Mouse (Mus musculus): ENCODE data around the gene Pdk2. TPM values are rescaled to one million over a fixed set of nuclear protein-coding genes. Genes with fewer than 3 reads are reported as not detected.
"Not testable (repeated sequence)": the region's sequence is repeated elsewhere in the genome, so short reads cannot be mapped to it uniquely, and the experiment has no call there.

Gene Pdk2
- polyA plus RNA-seq, 1 experiment from 2014 or later, result 9.7 TPM

- H3K27me3 ChIP-seq (ENCODE audit: low read depth, poor library complexity, severe bottlenecking), result peaks cover 25% of the 10 kb centered on the region
- no peak overlapping the region for H3K4me3 ChIP-seq
- no peaks in the 10 kb centered on the region for H3K9me3 ChIP-seq (replicated peaks)
- DNase-seq (ENCODE audit: low spot score), result no peak
- peak overlapping the region; percentile 33 for H3K27ac ChIP-seq (replicated peaks)
- WGBS, result 83% methylated on average over 3 of the region's 3 CpGs
- peaks cover 78% of the 10 kb centered on the region for H3K36me3 ChIP-seq
- peaks cover 36% of the 10 kb centered on the region for H3K4me1 ChIP-seq
Measured at GRCm38 (mm10) chr11:95015484-95015883, 25.7 kb downstream of the Pdk2 start.

GRCm38 (mm10) chr11:95012487-95012886, 28.7 kb downstream of the Pdk2 start:
- Histone ChIP-seq H3K9me3 (replicated peaks) (no peaks in the 10 kb centered on the region), H3K27ac (replicated peaks) (peak overlapping the region; percentile 97), H3K27me3 (ENCODE audit: low read depth, poor library complexity, severe bottlenecking) (no peaks in the 10 kb centered on the region), H3K36me3 (peaks cover 48% of the 10 kb centered on the region), H3K4me3 (peak overlapping the region; percentile 93), H3K4me1 (peaks cover 60% of the 10 kb centered on the region)
- DNase-seq (ENCODE audit: low spot score), result no peak
- WGBS, result 44% methylated on average over 3 of the region's 3 CpGs

- peaks cover 44% of the 10 kb centered on the region for H3K36me3 ChIP-seq
- WGBS, result 67% methylated on average over 3 of the region's 3 CpGs
- H3K9me3 ChIP-seq (replicated peaks), result no peaks in the 10 kb centered on the region
- H3K4me3 ChIP-seq, result peak overlapping the region; percentile 93
- no peaks in the 10 kb centered on the region for H3K27me3 ChIP-seq (ENCODE audit: low read depth, poor library complexity, severe bottlenecking)
- peak overlapping the region; percentile 97 for H3K27ac ChIP-seq (replicated peaks)
- DNase-seq (ENCODE audit: low spot score), result no peak
- peaks cover 63% of the 10 kb centered on the region for H3K4me1 ChIP-seq
Measured at GRCm38 (mm10) chr11:95012075-95012474, 29.1 kb downstream of the Pdk2 start.

GRCm38 (mm10) chr11:95011416-95011815, 29.7 kb downstream of the Pdk2 start:
- DNase-seq (ENCODE audit: low spot score), result no peak
- H3K9me3 ChIP-seq (replicated peaks), result no peaks in the 10 kb centered on the region
- H3K27me3 ChIP-seq (ENCODE audit: low read depth, poor library complexity, severe bottlenecking), result no peaks in the 10 kb centered on the region
- 39% methylated on average over 1 of the region's 1 CpGs for WGBS
- H3K4me1 ChIP-seq, result peaks cover 69% of the 10 kb centered on the region
- peak overlapping the region; percentile 93 for H3K4me3 ChIP-seq
- peak overlapping the region; percentile 97 for H3K27ac ChIP-seq (replicated peaks)
- H3K36me3 ChIP-seq, result peaks cover 37% of the 10 kb centered on the region

- Histone ChIP-seq H3K4me1 (peaks cover 74% of the 10 kb centered on the region), H3K4me3 (peak overlapping the region; percentile 93), H3K27ac (replicated peaks) (peak overlapping the region; percentile 97), H3K36me3 (peaks cover 34% of the 10 kb centered on the region)
- not testable (repeated sequence) for H3K9me3 ChIP-seq (replicated peaks); H3K27me3 ChIP-seq (ENCODE audit: low read depth, poor library complexity, severe bottlenecking); DNase-seq (ENCODE audit: low spot score)
- 20% methylated on average over 4 of the region's 4 CpGs for WGBS
Measured at GRCm38 (mm10) chr11:95010841-95011403, 30.2 kb downstream of the Pdk2 start.

GRCm38 (mm10) chr11:95010141-95010739, 30.9 kb downstream of the Pdk2 start:
- under 1% methylated on average over 33 of the region's 40 CpGs for WGBS
- H3K9me3 ChIP-seq (replicated peaks), result no peaks in the 10 kb centered on the region
- H3K4me3 ChIP-seq, result peak overlapping the region; percentile 93
- H3K36me3 ChIP-seq, result peaks cover 34% of the 10 kb centered on the region
- peak overlapping the region; percentile 97 for H3K27ac ChIP-seq (replicated peaks)
- peaks cover 74% of the 10 kb centered on the region for H3K4me1 ChIP-seq
- H3K27me3 ChIP-seq (ENCODE audit: low read depth, poor library complexity, severe bottlenecking), result no peaks in the 10 kb centered on the region
- peak; percentile 63 for DNase-seq (ENCODE audit: low spot score)

GRCm38 (mm10) chr11:95009629-95010014, 31.5 kb downstream of the Pdk2 start, which contains the start of gene Samd14:
Gene Samd14, plus strand, starts transcription at chr11:95009879.
- peak; percentile 85 for DNase-seq (ENCODE audit: low spot score)
- Histone ChIP-seq H3K9me3 (replicated peaks) (no peaks in the 10 kb centered on the region), H3K4me3 (peak within 1 kb of the TSS; percentile 93), H3K36me3 (peaks cover 34% of the 10 kb centered on the region), H3K4me1 (peaks cover 76% of the 10 kb centered on the region), H3K27me3 (ENCODE audit: low read depth, poor library complexity, severe bottlenecking) (no peaks in the 10 kb centered on the region), H3K27ac (replicated peaks) (peak within 1 kb of the TSS; percentile 97)
- under 1% methylated on average over 32 of the region's 32 CpGs for WGBS

- H3K4me3 ChIP-seq, result peak overlapping the region; percentile 93
- WGBS, result 41% methylated on average over 15 of the region's 15 CpGs
- H3K27me3 ChIP-seq (ENCODE audit: low read depth, poor library complexity, severe bottlenecking), result no peaks in the 10 kb centered on the region
- H3K36me3 ChIP-seq, result peaks cover 34% of the 10 kb centered on the region
- no peak for DNase-seq (ENCODE audit: low spot score)
- H3K27ac ChIP-seq (replicated peaks), result peak overlapping the region; percentile 97
- peaks cover 80% of the 10 kb centered on the region for H3K4me1 ChIP-seq
- no peaks in the 10 kb centered on the region for H3K9me3 ChIP-seq (replicated peaks)
Measured at GRCm38 (mm10) chr11:95008661-95009628, 32.2 kb downstream of the Pdk2 start.

- peaks cover 73% of the 10 kb centered on the region for H3K4me1 ChIP-seq
- H3K27ac ChIP-seq (replicated peaks), result peak overlapping the region; percentile 86
- WGBS, result 81% methylated on average over 3 of the region's 3 CpGs
- no peaks in the 10 kb centered on the region for H3K9me3 ChIP-seq (replicated peaks)
- H3K27me3 ChIP-seq (ENCODE audit: low read depth, poor library complexity, severe bottlenecking), result no peaks in the 10 kb centered on the region
- peaks cover 36% of the 10 kb centered on the region for H3K36me3 ChIP-seq
- DNase-seq (ENCODE audit: low spot score), result no peak
- H3K4me3 ChIP-seq, result peak overlapping the region; percentile 61
Measured at GRCm38 (mm10) chr11:95007418-95007817, 33.7 kb downstream of the Pdk2 start.

GRCm38 (mm10) chr11:95006525-95007219, 34.5 kb downstream of the Pdk2 start:
- H3K9me3 ChIP-seq (replicated peaks), result no peaks in the 10 kb centered on the region
- 2% methylated on average over 27 of the region's 27 CpGs for WGBS
- H3K27me3 ChIP-seq (ENCODE audit: low read depth, poor library complexity, severe bottlenecking), result no peaks in the 10 kb centered on the region
- H3K4me3 ChIP-seq, result peak overlapping the region; percentile 61
- H3K4me1 ChIP-seq, result peaks cover 66% of the 10 kb centered on the region
- peak overlapping the region; percentile 86 for H3K27ac ChIP-seq (replicated peaks)
- peaks cover 44% of the 10 kb centered on the region for H3K36me3 ChIP-seq
- DNase-seq (ENCODE audit: low spot score), result peak; percentile 84

- 22% methylated on average over 4 of the region's 4 CpGs for whole genome bisulfite sequencing
- no peak for DNase-seq (ENCODE audit: low spot score)
- no peaks in the 10 kb centered on the region for H3K9me3 ChIP-seq (replicated peaks)
- H3K27ac ChIP-seq (replicated peaks), result peak overlapping the region; percentile 86
- peak overlapping the region; percentile 61 for H3K4me3 ChIP-seq
- peaks cover 61% of the 10 kb centered on the region for H3K4me1 ChIP-seq
- H3K27me3 ChIP-seq (ENCODE audit: low read depth, poor library complexity, severe bottlenecking), result no peaks in the 10 kb centered on the region
- H3K36me3 ChIP-seq, result peaks cover 49% of the 10 kb centered on the region
Measured at GRCm38 (mm10) chr11:95006038-95006437, 35.1 kb downstream of the Pdk2 start.

- H3K27me3 ChIP-seq (ENCODE audit: low read depth, poor library complexity, severe bottlenecking), result no peaks in the 10 kb centered on the region
- H3K4me1 ChIP-seq, result peaks cover 63% of the 10 kb centered on the region
- 0 out of 2 replicates have a peak overlapping the region, but pooled peaks have one; percentile 13 for H3K27ac ChIP-seq (replicated peaks)
- 68% methylated on average over 6 of the region's 6 CpGs for WGBS
- no peak for DNase-seq (ENCODE audit: low spot score)
- H3K4me3 ChIP-seq, result no peak overlapping the region
- H3K9me3 ChIP-seq (replicated peaks), result no peaks in the 10 kb centered on the region
- H3K36me3 ChIP-seq, result peaks cover 61% of the 10 kb centered on the region
Measured at GRCm38 (mm10) chr11:95004937-95005198, 36.3 kb downstream of the Pdk2 start.

Measured in midbrain, embryonic 10.5 days (tissue).